Mouse (Mus musculus) thymus, adult 2 months (tissue): ENCODE results near the gene Sema5b.

Source experiments
- CTCF ChIP-seq: fragments of 200-500 bp; IDR thresholded peaks from 2 replicates; pipeline ENCODE4 v1.5.1; 2012; ENCODE audit warnings: mild to moderate bottlenecking, control low read depth, low read length, moderate library complexity, borderline replicate concordance; ENCODE audit not compliant: control insufficient read depth, poor library complexity, insufficient read depth; ENCODE audit errors: extremely low read depth
- POLR2A ChIP-seq: fragments of 200-500 bp; IDR thresholded peaks from 2 replicates; pipeline ENCODE4 v1.6.1; 2012; ENCODE audit warnings: mild to moderate bottlenecking, low read length, control low read depth, moderate library complexity; ENCODE audit not compliant: control insufficient read depth, poor library complexity, insufficient read depth; ENCODE audit errors: extremely low read depth

GRCm38 (mm10) chr16:35603729-35604522 lies 63.0 kb downstream of the Sema5b start:
- TF ChIP-seq POLR2A: no peak
- no peak for TF ChIP-seq CTCF
